Mouse (Mus musculus): ENCODE measurements at regions not wholly inside any gene's neighbourhood (a gene's known extent, or its start where the extent isn't known, plus 50 kb on each side); places are given as distances from the start of the nearest gene placed in this dataset.
A peak's percentile ranks its signal among the peaks of the same experiment; 100 is the strongest.

DNA sequence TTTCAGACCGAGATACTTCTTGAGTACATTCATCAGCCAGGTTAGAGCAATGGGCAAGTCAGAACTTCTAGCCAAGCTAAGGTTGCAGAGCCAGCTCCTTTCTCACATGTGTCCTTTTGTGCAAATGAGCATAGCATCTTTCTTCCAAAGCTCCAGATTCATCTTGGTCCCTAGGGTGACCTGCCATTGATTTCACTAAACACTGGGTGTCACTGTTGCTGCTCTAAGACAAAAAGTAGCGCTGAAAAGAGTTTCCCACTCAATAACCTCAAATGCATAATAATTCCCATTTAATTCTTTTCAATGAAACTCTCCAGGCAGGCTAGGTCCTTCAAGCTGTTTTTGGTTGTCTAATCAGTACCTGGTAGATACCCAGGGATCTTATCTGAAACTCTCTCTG, 688.6 kb upstream of the BB014433 start:
- DNase-seq (ENCODE audit: low spot score): peak; percentile 29

DNA sequence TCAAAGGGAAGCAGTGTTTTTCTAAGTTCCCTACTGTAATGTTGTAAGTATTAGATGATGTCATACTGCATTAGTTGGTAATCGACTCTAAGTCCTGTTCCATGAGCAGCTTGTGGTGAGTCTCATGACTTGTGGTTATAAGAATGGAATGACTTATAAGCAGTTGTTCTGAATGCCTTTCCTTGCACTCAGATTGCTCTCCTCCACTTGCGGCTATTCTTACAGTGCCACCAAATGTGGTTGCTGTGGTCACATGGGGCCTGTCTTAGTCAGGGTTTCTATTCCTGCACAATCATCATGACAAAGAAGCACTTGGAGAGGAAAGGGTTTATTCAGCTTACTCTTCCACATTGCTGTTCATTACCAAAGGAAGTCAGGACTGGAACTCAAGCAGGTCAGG, 685.4 kb upstream of the BB014433 start:
- no peak for DNase-seq (ENCODE audit: low spot score)

DNA sequence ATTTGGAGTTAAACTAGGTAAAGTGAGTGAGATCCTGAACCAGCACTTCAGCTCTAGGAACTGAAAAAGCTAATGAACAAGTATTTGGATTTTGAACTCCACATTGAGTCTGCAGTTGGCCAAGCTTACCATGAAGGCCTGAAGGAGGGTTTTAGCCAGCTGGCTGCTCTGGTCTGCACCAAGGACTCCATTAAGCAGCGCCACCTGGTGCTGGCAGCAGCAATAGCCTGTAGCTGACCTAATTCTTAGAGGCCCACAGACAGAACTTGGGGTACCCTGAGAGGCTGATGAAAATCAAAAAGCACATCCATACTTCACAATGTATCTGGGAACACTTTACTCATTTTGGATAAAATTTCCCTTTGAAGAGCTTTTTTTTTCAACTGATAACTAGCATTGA, 683.2 kb upstream of the BB014433 start:
- DNase-seq (ENCODE audit: low spot score): peak; percentile 70

DNA sequence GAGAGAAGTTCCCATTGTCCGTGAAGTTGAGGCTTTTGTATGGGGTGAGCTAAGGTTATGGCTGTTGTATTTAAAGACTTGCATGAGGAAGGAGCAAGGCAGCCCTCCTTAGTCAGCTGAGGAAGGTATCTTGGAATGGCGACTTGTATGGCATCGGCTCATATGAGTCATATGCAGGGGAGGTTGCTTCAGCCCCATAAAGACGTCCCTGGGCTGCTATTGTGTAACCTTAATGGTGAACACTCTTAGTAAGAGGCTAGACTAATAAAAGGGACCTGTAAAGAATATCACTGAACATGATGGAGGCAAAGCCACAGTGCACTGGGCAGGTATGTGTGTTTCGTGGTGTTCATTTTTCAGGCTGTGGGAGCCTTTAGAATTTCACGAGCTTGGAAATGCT, 680.4 kb upstream of the BB014433 start:
- no peak for DNase-seq (ENCODE audit: low spot score)

All from retina, embryonic 14.5 days (tissue).